Mouse (Mus musculus) liver, embryonic 14.5 days (tissue): ENCODE measurements at regions not wholly inside any gene's neighbourhood (a gene's known extent, or its start where the extent isn't known, plus 50 kb on each side); places are given as distances from the start of the nearest gene placed in this dataset.

ENCODE experiments used
- CTCF ChIP-seq: IDR thresholded peaks from 2 replicates; pipeline ENCODE4 v1.5.1; 2016; ENCODE audit warnings: antibody characterized with exemption, low read depth, control low read depth
- EP300 ChIP-seq: IDR thresholded peaks from 2 replicates; pipeline ENCODE4 v1.6.1; 2016; ENCODE audit warnings: antibody characterized with exemption, low read depth

GRCm38 (mm10) chr1:35880562-35881265 is 187.5 kb upstream of the Hs6st1 start:
- TF ChIP-seq CTCF (no peak), EP300 (no peak)
